Mouse (Mus musculus) telencephalon, adult 2 months (tissue): Measurements from ENCODE around the gene Evx2.

ENCODE experiments used
- DNase-seq: peaks from one replicate; pipeline ENCODE4 v3.0.0-alpha.2; 2011; ENCODE audit warnings: low read depth, low spot score

Evx2 gene

DNA sequence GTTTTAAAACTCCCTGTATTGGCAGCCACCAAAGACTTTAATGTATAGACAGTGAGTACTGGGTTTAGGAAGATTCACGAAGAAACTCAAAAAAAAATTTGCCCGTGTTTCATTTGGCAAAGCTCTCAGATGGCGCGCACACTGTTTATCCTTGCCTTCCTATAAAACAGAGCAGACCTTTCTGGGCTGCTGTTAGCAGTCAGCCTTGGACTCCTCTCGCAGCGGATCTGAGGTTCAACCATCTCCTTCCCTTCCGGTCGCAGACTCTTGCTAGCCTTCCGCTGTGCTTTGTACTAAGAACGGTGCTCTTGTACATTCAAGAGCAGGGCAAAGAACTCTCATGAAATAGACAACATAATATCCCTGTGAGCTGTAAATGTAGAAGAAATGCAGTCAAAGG lies 39.0 kb downstream of the Evx2 start:
- no peak for DNase-seq

- no peak for DNase-seq
These were observed 39.6 kb downstream of the Evx2 start for GRCm38 (mm10) chr2:74619676-74620246.

- DNase-seq, result no peak
These were observed 41.7 kb downstream of the Evx2 start for GRCm38 (mm10) chr2:74617706-74618105.

- no peak for DNase-seq
These were observed 48.0 kb downstream of the Evx2 start for GRCm38 (mm10) chr2:74611406-74611805.

- no peak for DNase-seq
These were observed 50.0 kb downstream of the Evx2 start for GRCm38 (mm10) chr2:74609350-74609749.

DNA sequence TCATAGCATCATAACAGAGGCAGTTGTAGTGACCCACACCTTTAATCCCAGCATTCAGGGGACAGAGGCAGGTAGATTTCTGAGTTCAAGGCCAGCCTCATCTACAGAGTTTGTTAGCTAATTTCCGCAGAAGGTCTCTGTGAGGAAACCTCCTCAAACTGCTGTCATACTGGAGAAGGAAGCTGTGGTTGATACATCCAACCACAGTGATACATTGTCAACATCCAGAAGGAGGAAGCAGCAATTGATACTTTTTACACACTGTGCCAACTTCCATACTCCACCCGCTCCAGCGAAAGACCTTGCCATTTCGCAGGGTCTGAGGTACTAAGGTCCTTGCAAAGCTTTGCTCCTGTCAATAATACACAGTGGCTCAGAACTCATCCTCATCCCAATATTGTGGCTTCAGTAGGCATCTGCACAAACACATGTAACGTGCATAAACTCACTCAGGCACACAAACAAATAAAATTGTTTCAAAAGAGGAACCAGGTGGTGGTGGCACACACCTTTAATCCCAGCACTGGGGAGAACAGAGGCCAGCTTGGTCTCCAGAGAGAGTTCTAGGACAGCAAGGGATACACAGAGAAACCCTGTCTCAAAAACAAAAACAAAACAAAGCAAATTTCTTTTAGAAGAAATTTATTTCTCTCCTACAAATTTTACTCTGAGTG lies 53.1 kb downstream of the Evx2 start:
- no peak for DNase-seq

- no peak for DNase-seq
These were observed 55.3 kb downstream of the Evx2 start for GRCm38 (mm10) chr2:74604011-74604410.
